Mouse (Mus musculus) cerebellum, adult 11-12 months (tissue): ENCODE results near the gene Fam229b.

Experiments
- DNase-seq: peaks from one replicate; pipeline ENCODE4 v3.0.0; 2022

Fam229b gene

GRCm38 (mm10) chr10:39133462-39134310 lies at the start of gene Fam229b, which contains the start of gene Tube1:
Fam229b (minus strand) TSS chr10:39133914.
Tube1 (plus strand) TSS chr10:39133976.
- DNase-seq: peak; percentile 95

- no peak for DNase-seq
Measured at GRCm38 (mm10) chr10:39176981-39177380, 43.3 kb upstream of the Fam229b start.

GRCm38 (mm10) chr10:39173077-39173476 lies 39.4 kb upstream of the Fam229b start:
- DNase-seq: no peak

- no peak for DNase-seq
Measured at GRCm38 (mm10) chr10:39172540-39172931, 38.8 kb upstream of the Fam229b start.

GRCm38 (mm10) chr10:39171603-39172539 lies 38.2 kb upstream of the Fam229b start:
- peak; percentile 94 for DNase-seq

- DNase-seq: peak; percentile 93
Measured at GRCm38 (mm10) chr10:39171134-39171533, 37.4 kb upstream of the Fam229b start.

GRCm38 (mm10) chr10:39170706-39171105 lies 37.0 kb upstream of the Fam229b start:
- peak; percentile 51 for DNase-seq

GRCm38 (mm10) chr10:39170181-39170580 lies 36.5 kb upstream of the Fam229b start:
- peak; percentile 78 for DNase-seq

- DNase-seq: peak; percentile 38
Measured at GRCm38 (mm10) chr10:39169642-39170041, 35.9 kb upstream of the Fam229b start.

GRCm38 (mm10) chr10:39167611-39168010 lies 33.9 kb upstream of the Fam229b start:
- no peak for DNase-seq

GRCm38 (mm10) chr10:39165632-39166115 lies 32.0 kb upstream of the Fam229b start:
- peak; percentile 53 for DNase-seq

GRCm38 (mm10) chr10:39163694-39164093 lies 30.0 kb upstream of the Fam229b start, which contains the start of gene Ccn6:
Ccn6 (minus strand) TSS chr10:39163794.
- DNase-seq: no peak

- no peak for DNase-seq
Measured at GRCm38 (mm10) chr10:39162666-39163484, 29.2 kb upstream of the Fam229b start.

- DNase-seq: no peak
Measured at GRCm38 (mm10) chr10:39161406-39161805, 27.7 kb upstream of the Fam229b start.

GRCm38 (mm10) chr10:39158306-39158705 lies 24.6 kb upstream of the Fam229b start:
- DNase-seq: no peak

- no peak for DNase-seq
Measured at GRCm38 (mm10) chr10:39157321-39157720, 23.6 kb upstream of the Fam229b start.

GRCm38 (mm10) chr10:39156719-39157118 lies 23.0 kb upstream of the Fam229b start:
- no peak for DNase-seq

GRCm38 (mm10) chr10:39142216-39142615 lies 8.5 kb upstream of the Fam229b start:
- DNase-seq: no peak

GRCm38 (mm10) chr10:39141401-39141800 lies 7.7 kb upstream of the Fam229b start:
- DNase-seq: no peak

GRCm38 (mm10) chr10:39140843-39141242 lies 7.1 kb upstream of the Fam229b start:
- no peak for DNase-seq

GRCm38 (mm10) chr10:39138761-39139160 lies 5.0 kb upstream of the Fam229b start:
- no peak for DNase-seq

GRCm38 (mm10) chr10:39137766-39138165 lies 4.1 kb upstream of the Fam229b start:
- no peak for DNase-seq
